In the genomic region with DNA sequence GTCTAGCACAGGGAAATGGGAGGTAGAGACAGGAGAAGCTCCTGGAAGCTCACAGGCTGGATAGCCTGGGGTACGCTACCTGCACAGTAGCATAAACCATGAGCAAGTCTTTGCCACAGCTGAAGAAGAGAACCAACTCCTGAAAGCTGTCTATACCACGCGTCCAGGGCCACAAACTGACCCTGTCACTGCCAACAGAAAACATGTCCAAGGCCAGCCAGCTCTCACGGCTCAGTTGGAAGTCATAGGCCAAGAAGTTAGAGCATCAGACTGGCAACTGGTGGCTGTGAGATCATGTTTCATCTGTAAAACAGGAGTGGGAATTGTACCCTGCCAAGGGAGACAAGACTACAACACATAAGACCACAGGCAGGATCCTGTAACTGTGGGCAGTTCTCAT, we compare ENCODE assay signal across 8 mouse cellular contexts.
"Had no signal": no experiment of that assay in that cellular context is flagged by ENCODE, and none has a peak within 500 bp of the region (broad histone marks: within the 10 kb centered on the region; RNA-seq: fewer than 3 reads in every experiment).

No protein-coding gene starts in this region.

- DNase-seq: lung, adult 18-20 months; lung, embryonic 14.5 days; lung, postnatal 10 days; lung, postnatal 4 days; right cerebral cortex, postnatal 14 days; spleen, adult 18-20 months; thymus, adult 2 months; thymus, postnatal 25 days had no signal
